Mouse (Mus musculus) cerebellum, adult 11-12 months (tissue): ENCODE measurements around the gene Mios.

Experiments used
- DNase-seq: peaks from one replicate; pipeline ENCODE4 v3.0.0; 2022

Mios gene

GRCm38 (mm10) chr6:8283255-8283654 is 74.2 kb downstream of the Mios start:
- DNase-seq, result no peak

- no peak for DNase-seq
Observed at GRCm38 (mm10) chr6:8285401-8285960, 76.5 kb downstream of the Mios start.
